Mouse (Mus musculus): ENCODE measurements around the gene Olfr1052. TPM values are rescaled to one million over a fixed set of nuclear protein-coding genes. Genes with fewer than 3 reads are reported as not detected.
"Not testable (repeated sequence)": the region's sequence is repeated elsewhere in the genome, so short reads cannot be mapped to it uniquely, and the experiment has no call there.

Olfr1052 gene
- polyA plus RNA-seq (2017; shearing (Covaris generic)): under 1 TPM in 1 of 2 experiments, not detected in 1; 0.21 TPM

GRCm38 (mm10) chr2:86292155-86292554 is at the start of gene Olfr1052:
Olfr1052 (plus strand) TSS chr2:86292455.
- ATAC-seq: no peak

GRCm38 (mm10) chr2:86258228-86258627 is 34.0 kb upstream of the Olfr1052 start, which contains the start of gene Olfr1049:
Olfr1049 (minus strand) TSS chr2:86258328.
- ATAC-seq: not testable (repeated sequence)

- not testable (repeated sequence) for ATAC-seq
These were observed 13.3 kb upstream of the Olfr1052 start, which contains the start of gene Olfr1051 for GRCm38 (mm10) chr2:86278988-86279387. Olfr1051 (minus strand) TSS chr2:86279088.

GRCm38 (mm10) chr2:86315184-86315583 is 22.9 kb downstream of the Olfr1052 start, which contains the start of gene Olfr1053:
Olfr1053 (minus strand) TSS chr2:86315284.
- ATAC-seq: no peak

GRCm38 (mm10) chr2:86335333-86335732 is 43.1 kb downstream of the Olfr1052 start, which contains the start of gene Olfr1054:
Olfr1054 (minus strand) TSS chr2:86335433.
- no peak for ATAC-seq

Other genes starting within 250 kb of the Olfr1052 start
- gene Olfr1034, start 246.6 kb upstream of the Olfr1052 start, polyA plus RNA-seq (2017; shearing (Covaris generic)): not detected
- gene Olfr1036, start 218.5 kb upstream of the Olfr1052 start, polyA plus RNA-seq (2017; shearing (Covaris generic)): not detected
- not detected for gene Olfr1037, start 205.1 kb upstream of the Olfr1052 start, polyA plus RNA-seq (2017; shearing (Covaris generic))
- gene Olfr1039, start 156.5 kb upstream of the Olfr1052 start, polyA plus RNA-seq (2017; shearing (Covaris generic)): not detected
- not detected for gene Olfr1040, start 145.7 kb upstream of the Olfr1052 start, polyA plus RNA-seq (2017; shearing (Covaris generic))
- gene Olfr1042, start 130.6 kb upstream of the Olfr1052 start, polyA plus RNA-seq (2017; shearing (Covaris generic)): not detected
- gene Olfr1043, start 124.9 kb upstream of the Olfr1052 start, polyA plus RNA-seq (2017; shearing (Covaris generic)): not detected
- not detected for gene Olfr1044, start 114.6 kb upstream of the Olfr1052 start, polyA plus RNA-seq (2017; shearing (Covaris generic))
- gene Olfr52, start 106.8 kb upstream of the Olfr1052 start, polyA plus RNA-seq (2017; shearing (Covaris generic)): not detected
- under 1 TPM in 1 of 2 experiments, not detected in 1; 0.44 TPM for gene Olfr1045, start 89.4 kb upstream of the Olfr1052 start, polyA plus RNA-seq (2017; shearing (Covaris generic))
- not detected for gene Olfr1046, start 73.1 kb upstream of the Olfr1052 start, polyA plus RNA-seq (2017; shearing (Covaris generic))
- gene Olfr1047, start 61.1 kb upstream of the Olfr1052 start, polyA plus RNA-seq (2017; shearing (Covaris generic)): not detected
- gene Olfr1048, start 52.2 kb upstream of the Olfr1052 start, polyA plus RNA-seq (2017; shearing (Covaris generic)): not detected
- not detected for gene Olfr1049, start 34.1 kb upstream of the Olfr1052 start, polyA plus RNA-seq (2017; shearing (Covaris generic))
- not detected for gene Olfr1051, start 13.4 kb upstream of the Olfr1052 start, polyA plus RNA-seq (2017; shearing (Covaris generic))
- gene Olfr1053, start 22.8 kb downstream of the Olfr1052 start, polyA plus RNA-seq (2017; shearing (Covaris generic)): not detected
- gene Olfr1054, start 43.0 kb downstream of the Olfr1052 start, polyA plus RNA-seq (2017; shearing (Covaris generic)): not detected
- gene Olfr1055, start 57.8 kb downstream of the Olfr1052 start, polyA plus RNA-seq (2017; shearing (Covaris generic)): not detected
- gene Olfr1056, start 70.0 kb downstream of the Olfr1052 start, polyA plus RNA-seq (2017; shearing (Covaris generic)): not detected
- not detected for gene Olfr1057, start 85.9 kb downstream of the Olfr1052 start, polyA plus RNA-seq (2017; shearing (Covaris generic))
- not detected for gene Olfr1058, start 96.1 kb downstream of the Olfr1052 start, polyA plus RNA-seq (2017; shearing (Covaris generic))
- not detected for gene Olfr1061, start 121.6 kb downstream of the Olfr1052 start, polyA plus RNA-seq (2017; shearing (Covaris generic))
- not detected for gene Olfr1062, start 134.3 kb downstream of the Olfr1052 start, polyA plus RNA-seq (2017; shearing (Covaris generic))
- not detected for gene Olfr1065, start 158.1 kb downstream of the Olfr1052 start, polyA plus RNA-seq (2017; shearing (Covaris generic))
- gene Olfr1066, start 163.8 kb downstream of the Olfr1052 start, polyA plus RNA-seq (2017; shearing (Covaris generic)): not detected
- not detected for gene Olfr228, start 194.9 kb downstream of the Olfr1052 start, polyA plus RNA-seq (2017; shearing (Covaris generic))
- gene Olfr1076, start 216.0 kb downstream of the Olfr1052 start, polyA plus RNA-seq (2017; shearing (Covaris generic)): not detected

Data from activated CD4-positive, CD25-positive, alpha-beta regulatory T cell, adult 4 months (primary cell).